Comparison of ENCODE assay signal across 23 mouse cellular contexts in the genomic region with DNA sequence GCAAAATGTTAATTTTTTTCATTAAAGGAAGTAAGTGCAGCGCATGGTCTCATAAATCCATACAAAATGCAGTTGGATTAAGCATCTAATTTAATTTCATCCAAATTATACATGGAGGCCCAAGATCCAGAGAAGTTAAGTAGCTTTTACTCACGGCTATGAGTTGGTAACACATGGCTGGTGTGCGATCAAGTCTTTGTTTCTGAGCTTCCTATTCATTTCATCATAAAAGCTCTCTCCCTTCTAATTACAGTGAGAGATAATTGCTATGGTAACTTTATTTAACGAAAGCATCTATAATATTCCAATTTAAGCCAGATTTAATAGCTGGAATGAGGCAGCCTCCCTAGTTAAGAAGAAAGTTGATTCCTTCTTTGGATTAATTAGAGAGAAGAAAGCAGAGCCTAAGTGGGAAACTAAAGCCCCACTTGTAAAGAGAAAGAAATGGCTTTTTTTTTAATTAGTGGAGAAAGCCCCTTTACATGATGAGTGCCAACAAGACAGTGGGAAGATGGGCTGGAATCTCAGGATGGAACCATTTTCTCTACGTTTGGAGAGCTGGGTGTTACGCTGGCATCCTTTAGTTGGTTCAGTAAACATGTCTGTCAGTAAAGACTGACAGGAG.
DNase-seq lines count a peak whose midpoint lies in the region; ATAC-seq and TF ChIP-seq lines count a peak whose summit lies in the region.
"Had no signal": no experiment of that assay in that cellular context is flagged by ENCODE, and none has a peak within 500 bp of the region (broad histone marks: within the 10 kb centered on the region; RNA-seq: fewer than 3 reads in every experiment).

No protein-coding gene starts in this region.

- H3K4me2 ChIP-seq in midbrain, embryonic 16.5 days (ENCODE audit: low read length): no peak overlapping the region
- H3K4me2 ChIP-seq in midbrain, postnatal 0 days (ENCODE audit: low read depth, low read length, poor library complexity, severe bottlenecking): no peak overlapping the region
- H3K4me2 ChIP-seq in forebrain, embryonic 14.5 days (ENCODE audit: low read length): no peak overlapping the region
- H3K4me2 ChIP-seq: heart, embryonic 13.5 days; hindbrain, embryonic 14.5 days had no signal

- no peak for DNase-seq in midbrain, postnatal 0 days (ENCODE audit: low spot score)
- DNase-seq in forebrain, embryonic 14.5 days (ENCODE audit: low spot score): peak; percentile 49
- peak; percentile 17 for DNase-seq in retina, embryonic 14.5 days (ENCODE audit: low spot score)
- no peak for DNase-seq in MN1 (ENCODE audit: low spot score)
- DNase-seq: adrenal gland, adult 8-10 months; adrenal gland, postnatal 25 days; cerebellum, adult 18-20 months; cerebellum, adult 9-10 months; cerebellum, postnatal 14 days; gastrocnemius, postnatal 25 days; heart, adult 2 months; heart, postnatal 14 days; heart, postnatal 4 days had no signal

- no peaks in the 10 kb centered on the region for H3K9me3 ChIP-seq in midbrain, embryonic 16.5 days (replicated peaks; ENCODE audit: control insufficient read depth, low read length, poor library complexity, severe bottlenecking)
- no peaks in the 10 kb centered on the region for H3K9me3 ChIP-seq in midbrain, postnatal 0 days (ENCODE audit: low read length)
- H3K9me3 ChIP-seq in forebrain, embryonic 14.5 days (replicated peaks; ENCODE audit: control insufficient read depth, low read length): no peaks in the 10 kb centered on the region
- H3K9me3 ChIP-seq: heart, embryonic 10.5 days; heart, embryonic 13.5 days had no signal

- TF ChIP-seq CTCF in midbrain, postnatal 0 days (IDR thresholded peaks at IDR 0.05): no peak

- no peak overlapping the region for H3K4me3 ChIP-seq in midbrain, embryonic 16.5 days (ENCODE audit: low read depth, low read length)
- H3K4me3 ChIP-seq in midbrain, postnatal 0 days (ENCODE audit: low read depth, low read length): no peak overlapping the region
- H3K4me3 ChIP-seq in forebrain, embryonic 14.5 days (ENCODE audit: low read depth, low read length): no peak overlapping the region
- H3K4me3 ChIP-seq: heart, adult 2 months; heart, embryonic 10.5 days; heart, embryonic 13.5 days had no signal

- ATAC-seq in midbrain, embryonic 16.5 days: 0 out of 2 replicates have a peak, but pooled peaks have one; percentile 21
- ATAC-seq in midbrain, postnatal 0 days (ENCODE audit: low FRiP score): no peak
- ATAC-seq in forebrain, embryonic 14.5 days: peak; percentile 73; the same call in 1 of the 2 replicates
- ATAC-seq in monocyte, adult 5-6 weeks (replicated peaks; ENCODE audit: insufficient number of reproducible peaks, low FRiP score, low TSS enrichment, poor library complexity, severe bottlenecking): no peak
- ATAC-seq: activated CD4-positive, CD25-positive, alpha-beta regulatory T cell, adult 4 months; CD4-positive, CD25-positive, alpha-beta regulatory T cell, adult 4 months; hindbrain, postnatal 0 days; inflammation-experienced regulatory T-cells, adult 6 months; intestine, embryonic 16.5 days had no signal

- no peaks in the 10 kb centered on the region for H3K4me1 ChIP-seq in midbrain, embryonic 16.5 days (ENCODE audit: control insufficient read depth, insufficient read depth, low read length)
- H3K4me1 ChIP-seq in midbrain, postnatal 0 days (ENCODE audit: insufficient read depth, low read length): no peaks in the 10 kb centered on the region
- H3K4me1 ChIP-seq in forebrain, embryonic 14.5 days (ENCODE audit: control insufficient read depth, insufficient read depth, low read length): no peaks in the 10 kb centered on the region
- H3K4me1 ChIP-seq: heart, embryonic 10.5 days had no signal

- H3K27me3 ChIP-seq in midbrain, embryonic 16.5 days (ENCODE audit: control insufficient read depth, insufficient read depth, low read depth, low read length): no peaks in the 10 kb centered on the region
- H3K27me3 ChIP-seq in midbrain, postnatal 0 days (ENCODE audit: insufficient read depth, low read length): no peaks in the 10 kb centered on the region
- no peaks in the 10 kb centered on the region for H3K27me3 ChIP-seq in forebrain, embryonic 14.5 days (replicated peaks; ENCODE audit: control insufficient read depth, insufficient read depth, low read length)
- H3K27me3 ChIP-seq: heart, embryonic 13.5 days had no signal

- no peaks in the 10 kb centered on the region for H3K36me3 ChIP-seq in midbrain, embryonic 16.5 days (ENCODE audit: control insufficient read depth, insufficient read depth, low read length)
- no peaks in the 10 kb centered on the region for H3K36me3 ChIP-seq in midbrain, postnatal 0 days (ENCODE audit: insufficient read depth, low read length)
- no peaks in the 10 kb centered on the region for H3K36me3 ChIP-seq in forebrain, embryonic 14.5 days (ENCODE audit: control insufficient read depth, insufficient read depth, low read length)
- H3K36me3 ChIP-seq: heart, embryonic 10.5 days; heart, embryonic 13.5 days had no signal

- no peak overlapping the region for H3K9ac ChIP-seq in midbrain, embryonic 16.5 days (ENCODE audit: low read depth, low read length)
- H3K9ac ChIP-seq in midbrain, postnatal 0 days (replicated peaks; ENCODE audit: low read length, poor library complexity, severe bottlenecking): no peak overlapping the region
- no peak overlapping the region for H3K9ac ChIP-seq in forebrain, embryonic 14.5 days (ENCODE audit: low read length)
- H3K9ac ChIP-seq: heart, embryonic 13.5 days; hindbrain, embryonic 14.5 days had no signal

- WGBS in midbrain, embryonic 16.5 days: 59% methylated on average over 6 of the region's 6 CpGs
- 72% methylated on average over 6 of the region's 6 CpGs for WGBS in midbrain, postnatal 0 days
- 23% methylated on average over 6 of the region's 6 CpGs for WGBS in forebrain, embryonic 14.5 days

- H3K27ac ChIP-seq in midbrain, embryonic 16.5 days (ENCODE audit: low read length): no peak overlapping the region
- H3K27ac ChIP-seq in midbrain, postnatal 0 days (ENCODE audit: low read depth, low read length): no peak overlapping the region
- H3K27ac ChIP-seq in forebrain, embryonic 14.5 days (ENCODE audit: low read depth, low read length): no peak overlapping the region
- H3K27ac ChIP-seq: heart, adult 2 months; heart, embryonic 10.5 days; heart, embryonic 13.5 days; hindbrain, embryonic 14.5 days; hindbrain, postnatal 0 days had no signal

Comparison
In these comparisons a context has a peak if more than half of its experiments do, and no peak if none do; other contexts are left out.
1. ATAC-seq: peak in midbrain, embryonic 16.5 days (single experiment) and forebrain, embryonic 14.5 days (single experiment); none in midbrain, postnatal 0 days (single experiment) and monocyte, adult 5-6 weeks (single experiment).
2. DNase-seq: peak in forebrain, embryonic 14.5 days (single experiment) and retina, embryonic 14.5 days (single experiment); none in midbrain, postnatal 0 days (single experiment) and MN1 (single experiment).